Comparison of ENCODE assay signal across 36 mouse cellular contexts in genomic region chr11:105159673-105160360, GRCm38 (mm10). TPM values are rescaled to one million over a fixed set of nuclear protein-coding genes. Genes with fewer than 3 reads are reported as not detected.
DNase-seq lines count a peak whose midpoint lies in the region; ATAC-seq and TF ChIP-seq lines count a peak whose summit lies in the region.
"Had no signal": no experiment of that assay in that cellular context is flagged by ENCODE, and none has a peak within 500 bp of the region (broad histone marks: within the 10 kb centered on the region; RNA-seq: fewer than 3 reads in every experiment).

No protein-coding gene starts in this region.

- H3K4me2 ChIP-seq in forebrain, embryonic 11.5 days (ENCODE audit: low read depth, low read length, severe bottlenecking), result no peak overlapping the region
- no peak overlapping the region for H3K4me2 ChIP-seq in forebrain, embryonic 14.5 days (ENCODE audit: low read length)
- no peak overlapping the region for H3K4me2 ChIP-seq in lung, postnatal 0 days (replicated peaks; ENCODE audit: low read depth, low read length)
- no peak overlapping the region for H3K4me2 ChIP-seq in liver, embryonic 16.5 days (ENCODE audit: low read depth, low read length)
- H3K4me2 ChIP-seq in intestine, embryonic 16.5 days (ENCODE audit: low read depth, low read length), result no peak overlapping the region
- H3K4me2 ChIP-seq: embryonic facial prominence, embryonic 15.5 days; limb, embryonic 15.5 days; neural tube, embryonic 13.5 days had no signal

- no peaks in the 10 kb centered on the region for H3K36me3 ChIP-seq in forebrain, embryonic 11.5 days (ENCODE audit: control insufficient read depth, insufficient read depth, low read length)
- H3K36me3 ChIP-seq in forebrain, embryonic 14.5 days (ENCODE audit: control insufficient read depth, insufficient read depth, low read length), result no peaks in the 10 kb centered on the region
- H3K36me3 ChIP-seq in lung, postnatal 0 days (ENCODE audit: insufficient read depth, low read length), result no peaks in the 10 kb centered on the region
- H3K36me3 ChIP-seq in ES-E14 (ENCODE audit: control insufficient read depth, insufficient read depth, low read length, poor library complexity, severe bottlenecking), result no peaks in the 10 kb centered on the region
- H3K36me3 ChIP-seq in liver, embryonic 16.5 days (ENCODE audit: control insufficient read depth, insufficient read depth), result no peaks in the 10 kb centered on the region
- H3K36me3 ChIP-seq in intestine, embryonic 16.5 days (ENCODE audit: control insufficient read depth, insufficient read depth, low read length), result no peaks in the 10 kb centered on the region
- H3K36me3 ChIP-seq: embryonic facial prominence, embryonic 15.5 days; heart, embryonic 10.5 days; hindbrain, embryonic 10.5 days; limb, embryonic 15.5 days; midbrain, embryonic 10.5 days; neural tube, embryonic 13.5 days had no signal

- no peak overlapping the region for H3K4me3 ChIP-seq in forebrain, embryonic 11.5 days (ENCODE audit: low read depth, low read length)
- no peak overlapping the region for H3K4me3 ChIP-seq in forebrain, embryonic 14.5 days (ENCODE audit: low read depth, low read length)
- H3K4me3 ChIP-seq in lung, postnatal 0 days (ENCODE audit: low read depth, low read length), result no peak overlapping the region
- H3K4me3 ChIP-seq in ES-E14 (ENCODE audit: insufficient read depth in 1 of 2, low read depth in 1 of 2, low read length in 2 of 2, poor library complexity in 1 of 2, severe bottlenecking in 1 of 2), result no peak overlapping the region
- H3K4me3 ChIP-seq in liver, embryonic 16.5 days (ENCODE audit: low read depth, low read length), result no peak overlapping the region
- no peak overlapping the region for H3K4me3 ChIP-seq in intestine, embryonic 16.5 days (ENCODE audit: low read length)
- H3K4me3 ChIP-seq: embryonic facial prominence, embryonic 15.5 days; heart, embryonic 10.5 days; hindbrain, embryonic 10.5 days; limb, embryonic 15.5 days; midbrain, embryonic 10.5 days; myocyte; neural tube, embryonic 13.5 days had no signal

- 59% methylated on average over 6 of the region's 6 CpGs for WGBS in forebrain, embryonic 11.5 days
- WGBS in forebrain, embryonic 14.5 days, result 56% methylated on average over 6 of the region's 6 CpGs
- WGBS in lung, postnatal 0 days, result 49% methylated on average over 6 of the region's 6 CpGs
- 63% methylated on average over 6 of the region's 6 CpGs for WGBS in liver, embryonic 16.5 days (ENCODE audit: insufficient replicate concordance)
- 60% methylated on average over 6 of the region's 6 CpGs for WGBS in intestine, embryonic 16.5 days

- in situ Hi-C loops in ES-E14 (cut with MboI; ENCODE audit: low sequenced_read_pairs in 2 of 2, unreplicated experiment in 2 of 2), result loop anchor here in 1 of 2 experiments (25.0 kb wide), 1 partner anchor 1198 kb away; the partner anchor contains the start of genes Arf2 and Nsf

- no peak overlapping the region for H3K9ac ChIP-seq in forebrain, embryonic 11.5 days (ENCODE audit: low read length)
- no peak overlapping the region for H3K9ac ChIP-seq in forebrain, embryonic 14.5 days (ENCODE audit: low read length)
- no peak overlapping the region for H3K9ac ChIP-seq in lung, postnatal 0 days (replicated peaks; ENCODE audit: low read depth)
- no peak overlapping the region for H3K9ac ChIP-seq in ES-E14 (ENCODE audit: insufficient read depth, low read depth, low read length, poor library complexity, severe bottlenecking)
- no peak overlapping the region for H3K9ac ChIP-seq in liver, embryonic 16.5 days (ENCODE audit: low read depth, low read length)
- H3K9ac ChIP-seq in intestine, embryonic 16.5 days (ENCODE audit: low read depth, low read length), result no peak overlapping the region
- H3K9ac ChIP-seq: embryonic facial prominence, embryonic 15.5 days; limb, embryonic 15.5 days; neural tube, embryonic 13.5 days had no signal

- H3K4me1 ChIP-seq in forebrain, embryonic 11.5 days (replicated peaks; ENCODE audit: control insufficient read depth, insufficient read depth, low read length), result no peaks in the 10 kb centered on the region
- H3K4me1 ChIP-seq in forebrain, embryonic 14.5 days (ENCODE audit: control insufficient read depth, insufficient read depth, low read length), result no peaks in the 10 kb centered on the region
- no peaks in the 10 kb centered on the region for H3K4me1 ChIP-seq in lung, postnatal 0 days (ENCODE audit: insufficient read depth, low read depth, low read length)
- H3K4me1 ChIP-seq in ES-E14 (ENCODE audit: control insufficient read depth in 2 of 2, insufficient read depth in 2 of 2, low read length in 2 of 2, poor library complexity in 1 of 2), result peaks cover 4 to 31% of the 10 kb centered on the region in 2 experiments
- peaks cover 23% of the 10 kb centered on the region for H3K4me1 ChIP-seq in liver, embryonic 16.5 days (ENCODE audit: control insufficient read depth, low read depth, low read length)
- no peaks in the 10 kb centered on the region; the same call in 1 of the 2 replicates for H3K4me1 ChIP-seq in intestine, embryonic 16.5 days (ENCODE audit: control insufficient read depth, insufficient read depth, low read length)
- H3K4me1 ChIP-seq: embryonic facial prominence, embryonic 15.5 days; limb, embryonic 15.5 days; midbrain, embryonic 10.5 days; neural tube, embryonic 13.5 days had no signal

- no peak for TF ChIP-seq EP300 in lung, postnatal 0 days (IDR thresholded peaks at IDR 0.05)

- H3K27ac ChIP-seq in forebrain, embryonic 11.5 days (ENCODE audit: low read depth, low read length), result no peak overlapping the region
- H3K27ac ChIP-seq in forebrain, embryonic 14.5 days (ENCODE audit: low read depth, low read length), result no peak overlapping the region
- H3K27ac ChIP-seq in lung, postnatal 0 days (ENCODE audit: low read length), result no peak overlapping the region
- H3K27ac ChIP-seq in ES-E14 (ENCODE audit: insufficient read depth, low read depth, low read length, poor library complexity, severe bottlenecking), result peak overlapping the region; percentile 69
- peak overlapping the region; percentile 33 for H3K27ac ChIP-seq in liver, embryonic 16.5 days (ENCODE audit: low read length)
- no peak overlapping the region for H3K27ac ChIP-seq in intestine, embryonic 16.5 days (ENCODE audit: low read length)
- H3K27ac ChIP-seq: embryonic facial prominence, embryonic 15.5 days; heart, embryonic 10.5 days; hindbrain, embryonic 10.5 days; hindbrain, postnatal 0 days; limb, embryonic 15.5 days; macrophage; midbrain, embryonic 10.5 days; neural tube, embryonic 13.5 days had no signal

- DNase-seq in forebrain, embryonic 11.5 days (ENCODE audit: low spot score), result peak; percentile 33
- DNase-seq in forebrain, embryonic 14.5 days (ENCODE audit: low spot score), result no peak
- DNase-seq in lung, postnatal 0 days (ENCODE audit: low spot score), result peak; percentile 39
- DNase-seq in lung, postnatal 4 days, result no peak
- no peak for DNase-seq in ES-E14 (ENCODE audit: low read depth, low spot score)
- no peak for DNase-seq in kidney, postnatal 36 days
- DNase-seq: adrenal gland, adult 8-10 months; cerebellum, adult 18-20 months; cerebellum, postnatal 25 days; gastrocnemius, postnatal 10 days; left cerebral cortex, postnatal 4 days; right cerebral cortex, postnatal 4 days; thymus, postnatal 25 days had no signal

- H3K27me3 ChIP-seq in forebrain, embryonic 11.5 days (ENCODE audit: control insufficient read depth, insufficient read depth, low read length), result no peaks in the 10 kb centered on the region
- H3K27me3 ChIP-seq in forebrain, embryonic 14.5 days (replicated peaks; ENCODE audit: control insufficient read depth, insufficient read depth, low read length), result no peaks in the 10 kb centered on the region
- H3K27me3 ChIP-seq in lung, postnatal 0 days (replicated peaks; ENCODE audit: insufficient read depth, low read length), result no peaks in the 10 kb centered on the region
- H3K27me3 ChIP-seq in liver, embryonic 16.5 days (ENCODE audit: control insufficient read depth, insufficient read depth, low read depth, low read length), result no peaks in the 10 kb centered on the region
- no peaks in the 10 kb centered on the region for H3K27me3 ChIP-seq in intestine, embryonic 16.5 days (replicated peaks; ENCODE audit: control insufficient read depth, insufficient read depth, low read length)
- H3K27me3 ChIP-seq: embryonic facial prominence, embryonic 15.5 days; limb, embryonic 15.5 days; neural tube, embryonic 13.5 days had no signal

- no peak for ATAC-seq in forebrain, embryonic 11.5 days (replicated peaks; ENCODE audit: low FRiP score)
- no peak for ATAC-seq in forebrain, embryonic 14.5 days
- peak; percentile 71 for ATAC-seq in lung, postnatal 0 days
- no peak for ATAC-seq in liver, embryonic 16.5 days (ENCODE audit: low read depth)
- no peak for ATAC-seq in intestine, embryonic 16.5 days
- ATAC-seq: activated CD4-positive, CD25-positive, alpha-beta regulatory T cell, adult 4 months; forebrain, embryonic 16.5 days; hindbrain, postnatal 0 days; intestine, postnatal 0 days; midbrain, embryonic 16.5 days had no signal

- peaks cover 4% of the 10 kb centered on the region for H3K9me3 ChIP-seq in forebrain, embryonic 11.5 days (ENCODE audit: control insufficient read depth, low read length)
- H3K9me3 ChIP-seq in forebrain, embryonic 14.5 days (replicated peaks; ENCODE audit: control insufficient read depth, low read length), result no peaks in the 10 kb centered on the region
- H3K9me3 ChIP-seq in lung, postnatal 0 days (ENCODE audit: low read length), result no peaks in the 10 kb centered on the region
- no peaks in the 10 kb centered on the region for H3K9me3 ChIP-seq in ES-E14 (ENCODE audit: control insufficient read depth, insufficient read depth, low read depth, low read length)
- H3K9me3 ChIP-seq in liver, embryonic 16.5 days (replicated peaks; ENCODE audit: control insufficient read depth, low read length), result peaks cover under 1% of the 10 kb centered on the region; the same call in 1 of the 2 replicates
- H3K9me3 ChIP-seq in intestine, embryonic 16.5 days (ENCODE audit: control insufficient read depth, low read length), result peaks cover 7% of the 10 kb centered on the region; the same call in 1 of the 2 replicates
- H3K9me3 ChIP-seq: limb, embryonic 15.5 days had no signal

- TF ChIP-seq CTCF in lung, postnatal 0 days (IDR thresholded peaks at IDR 0.05), result no peak

RNA-seq across cellular contexts. Expression of gene Gm10842, which starts 13.1 kb away (rescaled TPM):
- not detected in 2 replicates for polyA plus RNA-seq in forebrain, embryonic 11.5 days (2014; fragmentation: Nextera tagmentation; extraction: Ambion mirVana)
- polyA plus RNA-seq in forebrain, embryonic 14.5 days (2014; fragmentation: Nextera tagmentation; extraction: Ambion mirVana), result not detected in 2 replicates
- polyA plus RNA-seq in lung, postnatal 0 days (2015; fragmentation: Nextera tagmentation; extraction: Ambion mirVana), result not detected in 2 replicates
- not detected in 2 replicates for total RNA-seq in ES-E14 (2012; rRNA removed)
- not detected in 2 replicates for polyA plus RNA-seq in liver, embryonic 16.5 days (2015; fragmentation: Nextera tagmentation; extraction: Ambion mirVana)
- polyA plus RNA-seq in intestine, embryonic 16.5 days (2015; fragmentation: Nextera tagmentation; extraction: Ambion mirVana), result not detected in 2 replicates
- total RNA-seq: adrenal gland, adult 8-10 months; CH12.LX; gastrocnemius, postnatal 10 days; granulocyte monocyte progenitor cell, adult 5-6 weeks; hindbrain, postnatal 0 days; layer of hippocampus, postnatal 10 days; left cerebral cortex, adult 8-10 months; left cerebral cortex, postnatal 4 days had no signal
- polyA plus RNA-seq: activated CD4-positive, CD25-positive, alpha-beta regulatory T cell, adult 4 months; embryonic facial prominence, embryonic 15.5 days; forebrain, embryonic 16.5 days; heart, embryonic 10.5 days; heart, postnatal 0 days; hindbrain, embryonic 10.5 days; hindbrain, postnatal 0 days; intestine, postnatal 0 days; kidney, embryonic 16.5 days; large intestine, adult 2 months; limb, embryonic 15.5 days; macrophage; midbrain, embryonic 10.5 days; midbrain, embryonic 16.5 days; myocyte; neural tube, embryonic 13.5 days; stomach, embryonic 14.5 days had no signal

RNA-seq across cellular contexts. Expression of gene Tlk2, which starts 18.8 kb away (rescaled TPM):
- polyA plus RNA-seq in forebrain, embryonic 11.5 days (2014; fragmentation: Nextera tagmentation; extraction: Ambion mirVana), result 27.5 and 31.5 TPM in 2 replicates
- 22.1 and 23.4 TPM in 2 replicates for polyA plus RNA-seq in forebrain, embryonic 14.5 days (2014; fragmentation: Nextera tagmentation; extraction: Ambion mirVana)
- 14.4 and 14.8 TPM in 2 replicates for polyA plus RNA-seq in lung, postnatal 0 days (2015; fragmentation: Nextera tagmentation; extraction: Ambion mirVana)
- 75.5 and 96.2 TPM in 2 replicates for total RNA-seq in ES-E14 (2012; rRNA removed)
- polyA plus RNA-seq in liver, embryonic 16.5 days (2015; fragmentation: Nextera tagmentation; extraction: Ambion mirVana), result 5.5 and 6.6 TPM in 2 replicates
- polyA plus RNA-seq in intestine, embryonic 16.5 days (2015; fragmentation: Nextera tagmentation; extraction: Ambion mirVana), result 8.4 and 9.3 TPM in 2 replicates

RNA-seq across cellular contexts. Expression of gene Mettl2, which starts 33.6 kb away (rescaled TPM):
- polyA plus RNA-seq in forebrain, embryonic 11.5 days (2014; fragmentation: Nextera tagmentation; extraction: Ambion mirVana), result 41.7 and 43.2 TPM in 2 replicates
- polyA plus RNA-seq in forebrain, embryonic 14.5 days (2014; fragmentation: Nextera tagmentation; extraction: Ambion mirVana), result 24.2 and 24.5 TPM in 2 replicates
- 14.9 and 16.2 TPM in 2 replicates for polyA plus RNA-seq in lung, postnatal 0 days (2015; fragmentation: Nextera tagmentation; extraction: Ambion mirVana)
- 44.2 and 57.6 TPM in 2 replicates for total RNA-seq in ES-E14 (2012; rRNA removed)
- 13.8 and 15.1 TPM in 2 replicates for polyA plus RNA-seq in liver, embryonic 16.5 days (2015; fragmentation: Nextera tagmentation; extraction: Ambion mirVana)
- 31.3 and 34.2 TPM in 2 replicates for polyA plus RNA-seq in intestine, embryonic 16.5 days (2015; fragmentation: Nextera tagmentation; extraction: Ambion mirVana)

Comparison
In these comparisons a context has a peak if more than half of its experiments do, and no peak if none do; other contexts are left out.
1. DNase-seq: peak in forebrain, embryonic 11.5 days (single experiment) and lung, postnatal 0 days (single experiment); none in forebrain, embryonic 14.5 days (single experiment), lung, postnatal 4 days (0 of 2), ES-E14 (single experiment) and kidney, postnatal 36 days (0 of 2).
2. H3K27ac ChIP-seq: peak in ES-E14 (single experiment) and liver, embryonic 16.5 days (single experiment); none in forebrain, embryonic 11.5 days (single experiment), forebrain, embryonic 14.5 days (single experiment), lung, postnatal 0 days (single experiment) and intestine, embryonic 16.5 days (single experiment).